Mouse (Mus musculus): ENCODE results near the gene Gm853. TPM values are rescaled to one million over a fixed set of nuclear protein-coding genes. Genes with fewer than 3 reads are reported as not detected.
"Not testable (repeated sequence)": the region's sequence is repeated elsewhere in the genome, so short reads cannot be mapped to it uniquely, and the experiment has no call there.

Gm853 gene
- polyA plus RNA-seq, 1 experiment from 2014 or later, result not detected

DNA sequence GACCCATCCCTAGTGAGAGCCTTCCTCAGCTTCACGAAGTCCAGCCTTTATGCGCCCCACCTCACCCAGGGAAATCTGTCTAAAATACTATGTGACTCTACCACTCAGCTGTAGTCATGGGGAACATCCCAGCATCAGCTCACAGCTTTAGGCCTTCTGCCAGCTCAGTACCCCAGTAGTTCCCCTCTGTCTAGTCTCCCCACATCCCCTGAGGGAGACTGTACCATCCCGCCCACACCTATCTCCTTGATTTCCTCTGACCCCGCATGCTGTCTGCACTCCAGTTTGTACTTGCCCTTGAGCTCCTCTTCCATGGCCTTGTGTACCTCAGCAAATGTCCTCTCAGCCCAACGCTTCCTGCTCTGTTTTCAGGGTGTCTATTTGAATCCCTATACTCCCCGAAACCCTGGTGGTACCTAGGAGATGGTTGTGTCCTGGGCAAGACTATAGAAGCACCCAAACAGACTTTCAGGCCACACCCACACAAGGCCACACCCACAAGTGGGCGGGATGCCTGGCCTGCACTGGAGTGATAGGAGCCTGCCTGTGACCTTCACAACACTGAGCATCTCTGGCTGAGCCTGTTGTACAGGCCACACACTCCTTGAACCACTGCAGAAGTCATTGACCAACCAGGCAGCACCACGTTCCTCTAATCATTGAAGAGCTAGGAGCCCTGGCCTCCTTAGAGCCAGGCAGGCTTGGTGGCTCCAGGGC is 30.4 kb upstream of the Gm853 start:
- Histone ChIP-seq H3K4me3 (replicated peaks; ENCODE audit: low read length) (no peak overlapping the region), H3K27ac (ENCODE audit: low read length) (no peak overlapping the region), H3K9ac (ENCODE audit: low read length) (no peak overlapping the region), H3K4me1 (ENCODE audit: control insufficient read depth, insufficient read depth, low read length) (no peaks in the 10 kb centered on the region), H3K27me3 (ENCODE audit: control insufficient read depth, insufficient read depth, low read length) (no peaks in the 10 kb centered on the region), H3K36me3 (ENCODE audit: control insufficient read depth, insufficient read depth, low read length) (no peaks in the 10 kb centered on the region), H3K9me3 (replicated peaks; ENCODE audit: control insufficient read depth, low read length) (no peaks in the 10 kb centered on the region), H3K4me2 (ENCODE audit: low read depth, low read length) (no peak overlapping the region)
- WGBS, result 64% methylated on average over 8 of the region's 8 CpGs
- peak; percentile 69 for ATAC-seq (ENCODE audit: insufficient read depth, low FRiP score)

DNA sequence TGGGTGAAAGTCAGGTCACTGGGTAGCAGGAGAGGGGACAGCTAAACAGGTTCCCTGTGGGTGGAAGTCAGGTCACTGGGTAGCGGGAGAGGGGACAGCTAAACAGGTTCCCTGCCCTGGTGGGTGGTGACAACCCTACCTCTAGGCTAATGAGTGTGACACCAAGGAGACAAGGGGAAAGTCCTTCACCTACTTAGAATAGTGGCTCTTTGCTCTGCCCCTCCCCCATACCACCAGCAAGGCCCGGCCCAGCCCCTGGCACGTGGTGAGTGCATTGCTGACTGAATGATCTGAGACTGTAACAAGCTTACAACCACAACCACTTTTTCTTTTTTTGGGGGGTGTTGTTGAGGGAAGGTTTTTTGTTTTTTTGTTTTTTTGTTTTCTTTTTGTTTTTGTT is 29.6 kb upstream of the Gm853 start:
- H3K9me3 ChIP-seq (replicated peaks; ENCODE audit: control insufficient read depth, low read length), result no peaks in the 10 kb centered on the region
- no peak for ATAC-seq (ENCODE audit: insufficient read depth, low FRiP score)
- no peak overlapping the region for H3K4me3 ChIP-seq (replicated peaks; ENCODE audit: low read length)
- no peak overlapping the region for H3K4me2 ChIP-seq (ENCODE audit: low read depth, low read length)
- H3K9ac ChIP-seq (ENCODE audit: low read length), result no peak overlapping the region
- no peaks in the 10 kb centered on the region for H3K27me3 ChIP-seq (ENCODE audit: control insufficient read depth, insufficient read depth, low read length)
- no peaks in the 10 kb centered on the region for H3K36me3 ChIP-seq (ENCODE audit: control insufficient read depth, insufficient read depth, low read length)
- H3K4me1 ChIP-seq (ENCODE audit: control insufficient read depth, insufficient read depth, low read length), result no peaks in the 10 kb centered on the region
- 42% methylated on average over 3 of the region's 3 CpGs for whole genome bisulfite sequencing
- H3K27ac ChIP-seq (ENCODE audit: low read length), result no peak overlapping the region

DNA sequence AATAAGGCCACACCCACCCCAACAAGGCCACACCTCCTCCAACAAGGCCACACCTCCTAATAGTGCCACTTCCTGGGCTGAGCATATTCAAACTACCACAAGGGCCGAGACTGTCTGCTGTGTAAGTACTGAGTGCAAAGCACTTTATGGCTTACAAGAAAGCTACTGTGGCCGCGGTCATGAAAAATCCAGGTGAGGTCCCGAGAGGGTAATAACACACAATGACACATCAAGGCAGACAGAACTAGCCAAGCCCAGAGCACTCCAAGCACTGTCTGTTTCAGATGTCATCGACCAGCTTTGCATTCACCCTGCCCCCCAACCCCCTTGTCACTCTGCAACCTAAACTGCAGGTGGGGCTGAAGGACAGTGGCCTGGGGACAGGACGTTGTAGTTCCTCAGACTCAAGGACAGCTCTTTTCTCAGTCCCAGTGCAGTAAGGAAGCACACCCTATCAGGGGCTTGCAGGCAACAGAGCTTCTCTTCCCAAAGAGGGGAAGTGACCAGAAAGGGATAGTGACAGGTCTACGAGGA is 29.0 kb upstream of the Gm853 start:
- Histone ChIP-seq H3K27me3 (ENCODE audit: control insufficient read depth, insufficient read depth, low read length) (no peaks in the 10 kb centered on the region), H3K27ac (ENCODE audit: low read length) (no peak overlapping the region), H3K9ac (ENCODE audit: low read length) (no peak overlapping the region), H3K9me3 (replicated peaks; ENCODE audit: control insufficient read depth, low read length) (no peaks in the 10 kb centered on the region), H3K4me2 (ENCODE audit: low read depth, low read length) (no peak overlapping the region), H3K4me1 (ENCODE audit: control insufficient read depth, insufficient read depth, low read length) (no peaks in the 10 kb centered on the region), H3K4me3 (replicated peaks; ENCODE audit: low read length) (no peak overlapping the region), H3K36me3 (ENCODE audit: control insufficient read depth, insufficient read depth, low read length) (no peaks in the 10 kb centered on the region)
- 32% methylated on average over 7 of the region's 7 CpGs for WGBS
- no peak for ATAC-seq (ENCODE audit: insufficient read depth, low FRiP score)

DNA sequence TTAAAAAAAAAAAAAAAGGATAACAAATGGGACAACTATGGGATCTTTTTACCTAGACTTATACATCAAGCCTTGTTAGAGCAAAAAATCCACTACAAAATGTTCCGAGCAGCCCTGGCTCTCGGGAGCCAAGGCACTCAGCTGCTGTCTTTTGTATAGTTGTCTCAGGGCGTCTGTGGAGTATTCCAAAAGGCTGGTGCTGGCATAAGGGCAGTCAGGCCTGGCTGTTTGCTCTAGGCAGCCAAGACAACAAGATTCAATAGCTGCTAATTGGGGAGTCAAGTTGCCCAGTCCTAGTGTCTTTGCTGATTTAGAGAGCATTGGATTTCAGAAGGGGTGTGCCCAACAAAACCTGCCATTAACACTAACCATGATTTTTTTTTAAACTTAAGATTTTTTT is 26.4 kb upstream of the Gm853 start:
- H3K4me2 ChIP-seq (ENCODE audit: low read depth, low read length), result no peak overlapping the region
- no peaks in the 10 kb centered on the region for H3K9me3 ChIP-seq (replicated peaks; ENCODE audit: control insufficient read depth, low read length)
- 72% methylated on average over 3 of the region's 3 CpGs for WGBS
- no peaks in the 10 kb centered on the region for H3K4me1 ChIP-seq (ENCODE audit: control insufficient read depth, insufficient read depth, low read length)
- H3K9ac ChIP-seq (ENCODE audit: low read length), result no peak overlapping the region
- H3K27me3 ChIP-seq (ENCODE audit: control insufficient read depth, insufficient read depth, low read length), result no peaks in the 10 kb centered on the region
- H3K4me3 ChIP-seq (replicated peaks; ENCODE audit: low read length), result no peak overlapping the region
- ATAC-seq (ENCODE audit: insufficient read depth, low FRiP score), result no peak
- no peak overlapping the region for H3K27ac ChIP-seq (ENCODE audit: low read length)
- H3K36me3 ChIP-seq (ENCODE audit: control insufficient read depth, insufficient read depth, low read length), result no peaks in the 10 kb centered on the region

DNA sequence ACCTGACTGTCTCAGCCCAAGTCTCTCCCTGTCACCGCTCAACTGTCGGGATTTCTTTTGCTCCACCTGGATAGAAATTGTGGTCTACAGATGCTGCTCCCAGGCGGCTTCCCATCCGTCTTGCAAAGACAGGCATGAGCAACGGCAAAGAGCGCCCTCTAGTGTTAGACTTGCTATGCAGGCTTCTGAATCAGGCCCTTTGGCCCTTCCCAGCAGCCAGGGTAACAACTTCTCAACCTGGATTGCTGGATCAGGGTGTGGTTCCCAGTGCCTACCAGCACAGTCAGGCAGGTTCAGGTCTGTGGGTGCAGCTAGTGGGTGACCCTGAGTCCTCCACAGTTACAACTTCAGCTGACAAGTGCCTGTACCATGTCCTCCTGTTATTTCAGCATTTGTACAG is 23.9 kb upstream of the Gm853 start:
- WGBS, result 3% methylated on average over 6 of the region's 6 CpGs
- Histone ChIP-seq H3K36me3 (ENCODE audit: control insufficient read depth, insufficient read depth, low read length) (no peaks in the 10 kb centered on the region), H3K9ac (ENCODE audit: low read length) (no peak overlapping the region), H3K4me2 (ENCODE audit: low read depth, low read length) (no peak overlapping the region), H3K4me3 (replicated peaks; ENCODE audit: low read length) (no peak overlapping the region), H3K4me1 (ENCODE audit: control insufficient read depth, insufficient read depth, low read length) (no peaks in the 10 kb centered on the region), H3K9me3 (replicated peaks; ENCODE audit: control insufficient read depth, low read length) (no peaks in the 10 kb centered on the region), H3K27me3 (ENCODE audit: control insufficient read depth, insufficient read depth, low read length) (no peaks in the 10 kb centered on the region), H3K27ac (ENCODE audit: low read length) (no peak overlapping the region)
- ATAC-seq (ENCODE audit: insufficient read depth, low FRiP score), result peak; percentile 29

DNA sequence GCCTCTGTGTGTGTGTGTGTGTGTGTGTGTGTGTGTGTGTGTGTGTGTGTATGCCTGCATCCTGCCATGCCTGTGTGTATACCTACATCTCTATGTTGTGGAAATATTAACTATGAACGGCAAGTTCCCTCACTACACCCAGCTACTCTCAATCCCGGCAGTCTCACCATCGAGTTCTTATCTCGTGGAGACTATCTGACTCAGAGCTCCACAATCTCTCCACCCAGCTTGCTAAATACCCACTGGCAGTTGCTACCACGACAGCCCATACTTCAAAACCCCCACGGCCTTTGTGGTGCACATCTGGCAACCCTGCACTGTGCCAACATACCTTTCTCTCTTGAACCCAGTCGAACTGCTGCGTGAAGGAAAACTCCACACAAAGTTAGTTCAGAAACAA is 22.5 kb upstream of the Gm853 start:
- 55% methylated on average over 8 of the region's 8 CpGs for WGBS

DNA sequence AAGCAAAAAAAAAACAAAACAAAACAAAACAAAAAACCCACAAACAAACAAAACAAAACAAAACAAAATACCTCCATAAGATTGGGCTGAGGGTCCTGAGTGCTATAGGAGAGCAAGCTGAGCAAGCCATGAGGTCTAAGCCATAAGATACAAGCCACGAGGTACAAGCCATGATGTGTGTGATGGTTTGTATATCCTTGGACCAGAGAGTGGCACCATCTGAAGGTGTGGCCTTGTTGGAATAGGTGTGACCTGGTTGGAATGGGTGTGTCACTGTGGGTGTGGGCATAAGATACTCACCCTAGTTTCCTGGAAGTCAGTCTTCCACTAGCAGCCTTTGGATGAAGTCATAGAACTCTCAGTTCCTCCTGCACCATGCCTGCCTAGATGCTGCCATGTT is 21.4 kb upstream of the Gm853 start:
- not testable (repeated sequence) for ATAC-seq (ENCODE audit: insufficient read depth, low FRiP score); H3K36me3 ChIP-seq (ENCODE audit: control insufficient read depth, insufficient read depth, low read length)
- WGBS, result 76% methylated on average over 1 of the region's 1 CpGs

More for the DNA sequence above, 22.5 kb upstream of the Gm853 start:
- Histone ChIP-seq H3K36me3 (ENCODE audit: control insufficient read depth, insufficient read depth, low read length) (no peaks in the 10 kb centered on the region), H3K27me3 (ENCODE audit: control insufficient read depth, insufficient read depth, low read length) (no peaks in the 10 kb centered on the region), H3K9ac (ENCODE audit: low read length) (no peak overlapping the region), H3K27ac (ENCODE audit: low read length) (no peak overlapping the region), H3K9me3 (replicated peaks; ENCODE audit: control insufficient read depth, low read length) (no peaks in the 10 kb centered on the region), H3K4me3 (replicated peaks; ENCODE audit: low read length) (no peak overlapping the region), H3K4me1 (ENCODE audit: control insufficient read depth, insufficient read depth, low read length) (no peaks in the 10 kb centered on the region), H3K4me2 (ENCODE audit: low read depth, low read length) (no peak overlapping the region)
- ATAC-seq (ENCODE audit: insufficient read depth, low FRiP score), result no peak

DNA sequence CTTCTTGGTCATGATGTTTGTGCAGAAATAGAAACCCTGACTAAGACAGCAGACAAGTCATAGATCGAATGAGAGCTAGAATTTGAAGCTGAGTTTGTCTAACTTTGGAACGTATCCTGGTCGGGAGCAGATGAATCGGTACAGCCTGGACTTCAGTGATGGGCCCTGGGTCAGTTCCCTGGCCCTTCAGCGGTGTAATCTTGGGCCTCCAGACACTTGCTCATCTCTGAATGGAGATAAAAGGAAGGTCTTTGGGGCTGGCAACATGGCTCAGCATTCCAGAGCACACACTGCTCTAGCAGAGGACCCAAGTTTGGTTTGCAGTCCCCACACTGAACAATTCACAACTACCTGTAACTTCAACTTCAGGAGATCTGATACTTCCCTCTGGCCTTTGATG is 20.8 kb upstream of the Gm853 start:
- H3K4me1 ChIP-seq (ENCODE audit: control insufficient read depth, insufficient read depth, low read length), result no peaks in the 10 kb centered on the region
- H3K9me3 ChIP-seq (replicated peaks; ENCODE audit: control insufficient read depth, low read length), result no peaks in the 10 kb centered on the region
- no peaks in the 10 kb centered on the region for H3K27me3 ChIP-seq (ENCODE audit: control insufficient read depth, insufficient read depth, low read length)
- H3K9ac ChIP-seq (ENCODE audit: low read length), result no peak overlapping the region
- H3K36me3 ChIP-seq (ENCODE audit: control insufficient read depth, insufficient read depth, low read length), result no peaks in the 10 kb centered on the region
- no peak for ATAC-seq (ENCODE audit: insufficient read depth, low FRiP score)
- no peak overlapping the region for H3K4me3 ChIP-seq (replicated peaks; ENCODE audit: low read length)
- WGBS, result 83% methylated on average over 5 of the region's 5 CpGs
- H3K4me2 ChIP-seq (ENCODE audit: low read depth, low read length), result no peak overlapping the region
- no peak overlapping the region for H3K27ac ChIP-seq (ENCODE audit: low read length)

More for the DNA sequence above, 21.4 kb upstream of the Gm853 start:
- H3K4me3 ChIP-seq (replicated peaks; ENCODE audit: low read length); H3K27me3 ChIP-seq (ENCODE audit: control insufficient read depth, insufficient read depth, low read length); H3K9ac ChIP-seq (ENCODE audit: low read length); H3K4me2 ChIP-seq (ENCODE audit: low read depth, low read length); H3K4me1 ChIP-seq (ENCODE audit: control insufficient read depth, insufficient read depth, low read length); H3K9me3 ChIP-seq (replicated peaks; ENCODE audit: control insufficient read depth, low read length); H3K27ac ChIP-seq (ENCODE audit: low read length): not testable (repeated sequence)

DNA sequence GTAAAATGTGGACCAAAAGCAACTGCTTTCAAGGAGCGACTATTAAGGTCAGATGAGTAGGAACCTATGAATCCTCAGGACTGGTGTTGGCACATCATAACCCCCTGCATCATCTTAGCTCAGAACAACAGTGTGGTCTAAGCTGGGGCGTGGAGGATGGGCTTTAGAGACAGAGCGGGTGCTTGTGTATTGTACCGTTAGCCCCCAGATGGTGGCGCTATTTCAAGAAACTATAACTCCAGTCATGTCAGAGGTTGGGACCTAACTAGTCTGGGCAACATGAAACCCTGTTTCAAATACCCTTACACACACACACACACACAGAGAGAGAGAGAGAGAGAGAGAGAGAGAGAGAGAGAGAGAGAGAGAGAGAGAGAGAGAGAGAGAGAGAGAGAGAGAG is 18.5 kb upstream of the Gm853 start:
- H3K9ac ChIP-seq (ENCODE audit: low read length), result no peak overlapping the region
- no peaks in the 10 kb centered on the region for H3K27me3 ChIP-seq (ENCODE audit: control insufficient read depth, insufficient read depth, low read length)
- no peaks in the 10 kb centered on the region for H3K4me1 ChIP-seq (ENCODE audit: control insufficient read depth, insufficient read depth, low read length)
- 31% methylated on average over 5 of the region's 5 CpGs for WGBS
- no peaks in the 10 kb centered on the region for H3K9me3 ChIP-seq (replicated peaks; ENCODE audit: control insufficient read depth, low read length)
- H3K27ac ChIP-seq (ENCODE audit: low read length), result no peak overlapping the region
- no peak for ATAC-seq (ENCODE audit: insufficient read depth, low FRiP score)
- H3K4me2 ChIP-seq (ENCODE audit: low read depth, low read length), result no peak overlapping the region
- H3K4me3 ChIP-seq (replicated peaks; ENCODE audit: low read length), result no peak overlapping the region
- H3K36me3 ChIP-seq (ENCODE audit: control insufficient read depth, insufficient read depth, low read length), result no peaks in the 10 kb centered on the region

Measured in stomach, embryonic 16.5 days (tissue).